Mouse (Mus musculus): ENCODE results near the gene Acox1. TPM values are rescaled to one million over a fixed set of nuclear protein-coding genes. Genes with fewer than 3 reads are reported as not detected.
A peak's percentile ranks its signal among the peaks of the same experiment; 100 is the strongest.

Acox1 gene
- polyA plus RNA-seq, 1 experiment from 2014 or later: 29.0 TPM

GRCm38 (mm10) chr11:116187226-116187930, 11.5 kb downstream of the Acox1 start:
- Histone ChIP-seq H3K27ac (replicated peaks) (0 out of 2 replicates have a peak overlapping the region, but pooled peaks have one; percentile 14), H3K9me3 (no peaks in the 10 kb centered on the region), H3K4me3 (no peak overlapping the region), H3K36me3 (peaks cover 88% of the 10 kb centered on the region), H3K9ac (no peak overlapping the region), H3K4me2 (no peak overlapping the region), H3K4me1 (peaks cover 20% of the 10 kb centered on the region), H3K27me3 (replicated peaks) (no peaks in the 10 kb centered on the region)
- 44% methylated on average over 11 of the region's 11 CpGs for WGBS
- ATAC-seq (ENCODE audit: extremely low read depth, insufficient number of reproducible peaks, low FRiP score, low TSS enrichment): no peak

GRCm38 (mm10) chr11:116186360-116186759, 12.5 kb downstream of the Acox1 start:
- peaks cover 93% of the 10 kb centered on the region for H3K36me3 ChIP-seq
- no peaks in the 10 kb centered on the region for H3K9me3 ChIP-seq
- H3K4me3 ChIP-seq: no peak overlapping the region
- 90% methylated on average over 11 of the region's 11 CpGs for WGBS
- H3K4me1 ChIP-seq: peaks cover 20% of the 10 kb centered on the region
- peak overlapping the region; percentile 32 for H3K27ac ChIP-seq (replicated peaks)
- H3K27me3 ChIP-seq (replicated peaks): no peaks in the 10 kb centered on the region
- no peak overlapping the region for H3K4me2 ChIP-seq
- 0 out of 2 replicates have a peak overlapping the region, but pooled peaks have one; percentile 12 for H3K9ac ChIP-seq
- no peak for ATAC-seq (ENCODE audit: extremely low read depth, insufficient number of reproducible peaks, low FRiP score, low TSS enrichment)

GRCm38 (mm10) chr11:116185836-116186235, 13.0 kb downstream of the Acox1 start:
- no peak for ATAC-seq (ENCODE audit: extremely low read depth, insufficient number of reproducible peaks, low FRiP score, low TSS enrichment)
- no peaks in the 10 kb centered on the region for H3K9me3 ChIP-seq
- peaks cover 20% of the 10 kb centered on the region for H3K4me1 ChIP-seq
- H3K27me3 ChIP-seq (replicated peaks): no peaks in the 10 kb centered on the region
- H3K9ac ChIP-seq: no peak overlapping the region
- H3K4me2 ChIP-seq: no peak overlapping the region
- H3K4me3 ChIP-seq: no peak overlapping the region
- H3K36me3 ChIP-seq: peaks cover 93% of the 10 kb centered on the region
- 82% methylated on average over 3 of the region's 3 CpGs for WGBS
- H3K27ac ChIP-seq (replicated peaks): peak overlapping the region; percentile 32

- H3K4me2 ChIP-seq: no peak overlapping the region
- no peaks in the 10 kb centered on the region for H3K9me3 ChIP-seq
- ATAC-seq (ENCODE audit: extremely low read depth, insufficient number of reproducible peaks, low FRiP score, low TSS enrichment): no peak
- peaks cover 94% of the 10 kb centered on the region for H3K36me3 ChIP-seq
- H3K4me1 ChIP-seq: no peaks in the 10 kb centered on the region
- no peaks in the 10 kb centered on the region for H3K27me3 ChIP-seq (replicated peaks)
- H3K4me3 ChIP-seq: no peak overlapping the region
- no peak overlapping the region for H3K9ac ChIP-seq
- 85% methylated on average over 20 of the region's 20 CpGs for WGBS
- no peak overlapping the region for H3K27ac ChIP-seq (replicated peaks)
Measured at GRCm38 (mm10) chr11:116178411-116179121, 20.3 kb downstream of the Acox1 start.

- no peak overlapping the region for H3K27ac ChIP-seq (replicated peaks)
- peaks cover 95% of the 10 kb centered on the region for H3K36me3 ChIP-seq
- ATAC-seq (ENCODE audit: extremely low read depth, insufficient number of reproducible peaks, low FRiP score, low TSS enrichment): no peak
- no peak overlapping the region for H3K4me2 ChIP-seq
- H3K4me3 ChIP-seq: no peak overlapping the region
- no peaks in the 10 kb centered on the region for H3K4me1 ChIP-seq
- H3K27me3 ChIP-seq (replicated peaks): no peaks in the 10 kb centered on the region
- H3K9ac ChIP-seq: no peak overlapping the region
- 79% methylated on average over 7 of the region's 7 CpGs for WGBS
- no peaks in the 10 kb centered on the region for H3K9me3 ChIP-seq
Measured at GRCm38 (mm10) chr11:116176010-116176409, 22.8 kb downstream of the Acox1 start.

- H3K9me3 ChIP-seq: no peaks in the 10 kb centered on the region
- 90% methylated on average over 22 of the region's 22 CpGs for WGBS
- no peak overlapping the region for H3K27ac ChIP-seq (replicated peaks)
- no peak overlapping the region for H3K4me3 ChIP-seq
- ATAC-seq (ENCODE audit: extremely low read depth, insufficient number of reproducible peaks, low FRiP score, low TSS enrichment): no peak
- no peaks in the 10 kb centered on the region for H3K27me3 ChIP-seq (replicated peaks)
- no peak overlapping the region for H3K9ac ChIP-seq
- no peak overlapping the region for H3K4me2 ChIP-seq
- H3K4me1 ChIP-seq: no peaks in the 10 kb centered on the region
- H3K36me3 ChIP-seq: peaks cover 84% of the 10 kb centered on the region
Measured at GRCm38 (mm10) chr11:116174775-116175448, 23.9 kb downstream of the Acox1 start.

GRCm38 (mm10) chr11:116171959-116172358, 26.9 kb downstream of the Acox1 start:
- Histone ChIP-seq H3K36me3 (peaks cover 60% of the 10 kb centered on the region), H3K27ac (replicated peaks) (no peak overlapping the region)
- WGBS: 83% methylated on average over 2 of the region's 2 CpGs

GRCm38 (mm10) chr11:116170003-116170800, 28.6 kb downstream of the Acox1 start:
- Histone ChIP-seq H3K9ac (no peak overlapping the region), H3K4me3 (no peak overlapping the region), H3K4me2 (no peak overlapping the region), H3K27ac (replicated peaks) (no peak overlapping the region), H3K27me3 (replicated peaks) (no peaks in the 10 kb centered on the region), H3K9me3 (no peaks in the 10 kb centered on the region), H3K36me3 (peaks cover 49% of the 10 kb centered on the region), H3K4me1 (peaks cover 20% of the 10 kb centered on the region)
- 76% methylated on average over 5 of the region's 5 CpGs for WGBS
- ATAC-seq (ENCODE audit: extremely low read depth, insufficient number of reproducible peaks, low FRiP score, low TSS enrichment): no peak

More at GRCm38 (mm10) chr11:116171959-116172358, 26.9 kb downstream of the Acox1 start:
- Histone ChIP-seq H3K4me2 (no peak overlapping the region), H3K9me3 (no peaks in the 10 kb centered on the region), H3K4me3 (no peak overlapping the region), H3K27me3 (replicated peaks) (no peaks in the 10 kb centered on the region), H3K9ac (no peak overlapping the region), H3K4me1 (peaks cover 11% of the 10 kb centered on the region)
- no peak for ATAC-seq (ENCODE audit: extremely low read depth, insufficient number of reproducible peaks, low FRiP score, low TSS enrichment)

GRCm38 (mm10) chr11:116169214-116169613, 29.6 kb downstream of the Acox1 start:
- Histone ChIP-seq H3K27ac (replicated peaks) (no peak overlapping the region), H3K4me1 (peaks cover 24% of the 10 kb centered on the region), H3K4me3 (no peak overlapping the region), H3K9me3 (no peaks in the 10 kb centered on the region), H3K9ac (no peak overlapping the region), H3K27me3 (replicated peaks) (no peaks in the 10 kb centered on the region), H3K36me3 (peaks cover 46% of the 10 kb centered on the region), H3K4me2 (no peak overlapping the region)
- no peak for ATAC-seq (ENCODE audit: extremely low read depth, insufficient number of reproducible peaks, low FRiP score, low TSS enrichment)
- WGBS: 89% methylated on average over 3 of the region's 3 CpGs

- peak within 1 kb of the TSS; percentile 73 for H3K4me2 ChIP-seq
- H3K9ac ChIP-seq: peak within 1 kb of the TSS; percentile 88
- peaks cover 46% of the 10 kb centered on the region for H3K36me3 ChIP-seq
- H3K27ac ChIP-seq (replicated peaks): peak within 1 kb of the TSS; percentile 95
- no peaks in the 10 kb centered on the region for H3K9me3 ChIP-seq
- H3K4me3 ChIP-seq: peak within 1 kb of the TSS; percentile 70
- peaks cover 24% of the 10 kb centered on the region for H3K4me1 ChIP-seq
- no peaks in the 10 kb centered on the region for H3K27me3 ChIP-seq (replicated peaks)
- ATAC-seq (ENCODE audit: extremely low read depth, insufficient number of reproducible peaks, low FRiP score, low TSS enrichment): peak; percentile 93
- under 1% methylated on average over 40 of the region's 40 CpGs for WGBS
Measured at GRCm38 (mm10) chr11:116167884-116168439, 30.9 kb downstream of the Acox1 start, which contains the start of gene Fbf1. Gene Fbf1, minus strand, starts transcription at chr11:116168166.

Data from heart, embryonic 13.5 days (tissue).